Mouse (Mus musculus): Measurements from ENCODE around the gene Creb5. TPM values are rescaled to one million over a fixed set of nuclear protein-coding genes. Genes with fewer than 3 reads are reported as not detected.

Creb5 gene
- polyA plus RNA-seq, 1 experiment from 2014 or later, result 7.9 TPM

DNA sequence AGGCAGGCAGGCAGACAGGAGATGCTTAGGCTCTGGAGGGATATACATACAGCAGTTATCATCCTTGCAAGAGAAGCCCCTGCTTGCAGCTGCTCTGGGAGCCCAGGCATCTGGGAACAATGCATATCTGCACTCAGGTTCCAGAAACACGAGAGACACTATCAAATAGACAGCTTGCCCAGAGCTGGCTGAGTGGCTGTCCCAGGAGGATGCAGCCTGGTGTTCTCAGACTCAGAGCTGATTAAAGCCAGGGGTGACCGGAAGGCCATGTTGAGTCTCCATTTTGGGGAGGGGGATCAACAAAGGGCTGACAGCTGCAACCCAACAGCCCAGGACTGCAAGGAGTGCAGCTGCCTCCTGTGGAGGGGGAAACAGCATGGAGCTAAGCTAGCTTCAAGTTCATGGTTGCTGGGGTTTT lies 258.4 kb downstream of the Creb5 start:
- Histone ChIP-seq H3K9me3 (replicated peaks) (no peaks in the 10 kb centered on the region), H3K27ac (peak overlapping the region; percentile 56; the same call in 1 of the 2 replicates), H3K4me1 (peaks cover 22% of the 10 kb centered on the region), H3K36me3 (no peaks in the 10 kb centered on the region), H3K9ac (no peak overlapping the region), H3K4me3 (no peak overlapping the region), H3K27me3 (peaks cover 8% of the 10 kb centered on the region; the same call in 1 of the 2 replicates), H3K4me2 (replicated peaks) (no peak overlapping the region)
- peak; percentile 72 for ATAC-seq (ENCODE audit: low FRiP score)
- 11% methylated on average over 2 of the region's 2 CpGs for WGBS

DNA sequence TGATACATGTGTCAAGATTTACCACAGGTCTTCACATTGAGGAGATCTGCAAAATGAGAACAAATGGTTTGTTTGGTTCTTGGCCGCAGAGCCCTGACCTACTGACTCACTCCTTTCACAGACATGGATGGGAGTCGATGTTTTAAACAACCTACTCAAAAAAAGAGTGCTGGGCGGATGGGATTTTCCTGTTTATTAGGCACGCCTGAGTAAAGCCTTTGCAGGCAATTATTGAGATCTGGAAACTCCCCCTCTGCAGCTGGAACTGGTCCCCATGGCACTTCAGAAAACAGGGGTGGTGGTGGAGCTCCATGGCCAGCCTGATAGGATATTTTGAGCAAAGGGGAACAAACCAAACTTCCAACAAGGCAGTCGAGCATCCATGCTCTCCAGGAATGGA lies 258.9 kb downstream of the Creb5 start:
- H3K36me3 ChIP-seq, result no peaks in the 10 kb centered on the region
- no peak overlapping the region for H3K4me3 ChIP-seq
- H3K4me2 ChIP-seq (replicated peaks), result no peak overlapping the region
- ATAC-seq (ENCODE audit: low FRiP score), result no peak
- 0 out of 2 replicates have a peak overlapping the region, but pooled peaks have one; percentile 0 for H3K27ac ChIP-seq
- peaks cover 8% of the 10 kb centered on the region; the same call in 1 of the 2 replicates for H3K27me3 ChIP-seq
- H3K9ac ChIP-seq, result no peak overlapping the region
- peaks cover 22% of the 10 kb centered on the region for H3K4me1 ChIP-seq
- no peaks in the 10 kb centered on the region for H3K9me3 ChIP-seq (replicated peaks)
- WGBS, result 29% methylated on average over 5 of the region's 5 CpGs

DNA sequence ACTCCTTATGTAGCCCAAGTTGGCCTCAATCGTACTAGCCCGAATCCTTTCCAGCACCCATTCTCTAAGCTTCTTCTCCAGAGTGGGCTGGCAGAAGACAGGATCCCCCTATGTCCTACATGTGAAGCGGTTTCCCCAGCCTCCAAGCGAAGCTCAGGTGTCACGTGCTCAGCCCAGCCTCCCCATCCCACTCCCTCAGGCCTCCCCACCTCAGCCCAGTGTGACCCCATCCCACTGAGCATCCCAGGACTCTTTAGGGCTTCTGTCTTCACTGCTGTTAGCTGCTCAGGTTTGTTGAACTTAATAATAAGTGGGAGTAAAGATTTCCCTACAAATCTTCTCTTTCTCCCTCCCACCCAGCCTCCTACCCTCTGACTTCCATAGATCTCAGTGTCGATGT lies 261.2 kb downstream of the Creb5 start:
- WGBS, result 57% methylated on average over 6 of the region's 6 CpGs
- Histone ChIP-seq H3K9ac (no peak overlapping the region), H3K4me2 (replicated peaks) (no peak overlapping the region), H3K27me3 (peaks cover 12% of the 10 kb centered on the region; the same call in 1 of the 2 replicates), H3K36me3 (no peaks in the 10 kb centered on the region), H3K9me3 (replicated peaks) (no peaks in the 10 kb centered on the region), H3K4me1 (peaks cover 22% of the 10 kb centered on the region), H3K27ac (no peak overlapping the region), H3K4me3 (no peak overlapping the region)
- ATAC-seq (ENCODE audit: low FRiP score), result no peak

DNA sequence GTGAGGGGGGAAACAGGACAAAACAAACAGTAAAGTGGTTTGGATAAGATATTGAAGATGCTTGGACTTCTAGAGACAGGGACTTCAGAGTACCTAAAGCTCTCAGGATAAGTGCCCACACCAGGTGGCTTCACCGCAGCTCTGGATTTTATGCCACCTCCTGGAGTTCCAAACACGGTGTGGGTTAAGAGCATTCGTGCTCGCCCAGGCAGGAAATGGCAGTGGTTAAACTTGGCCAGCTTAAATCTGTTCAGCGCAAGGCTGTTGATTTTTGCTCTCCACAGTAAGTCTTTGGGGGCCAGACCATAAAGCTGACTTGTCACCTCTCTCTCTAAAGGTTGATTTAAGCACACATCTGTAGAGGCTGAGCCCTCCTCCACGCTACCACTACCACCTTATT lies 262.3 kb downstream of the Creb5 start:
- 66% methylated on average over 6 of the region's 6 CpGs for WGBS
- H3K36me3 ChIP-seq, result no peaks in the 10 kb centered on the region
- H3K4me2 ChIP-seq (replicated peaks), result no peak overlapping the region
- ATAC-seq (ENCODE audit: low FRiP score), result no peak
- no peak overlapping the region for H3K4me3 ChIP-seq
- peaks cover 22% of the 10 kb centered on the region for H3K4me1 ChIP-seq
- peaks cover 12% of the 10 kb centered on the region; the same call in 1 of the 2 replicates for H3K27me3 ChIP-seq
- H3K9me3 ChIP-seq (replicated peaks), result no peaks in the 10 kb centered on the region
- no peak overlapping the region for H3K9ac ChIP-seq
- H3K27ac ChIP-seq, result no peak overlapping the region

GRCm38 (mm10) chr6:53556050-53556449 lies 269.0 kb downstream of the Creb5 start:
- Histone ChIP-seq H3K4me3 (no peak overlapping the region), H3K4me1 (peaks cover 8% of the 10 kb centered on the region), H3K36me3 (no peaks in the 10 kb centered on the region), H3K9me3 (replicated peaks) (no peaks in the 10 kb centered on the region), H3K9ac (no peak overlapping the region), H3K27ac (no peak overlapping the region), H3K4me2 (replicated peaks) (no peak overlapping the region), H3K27me3 (0 out of 2 replicates have a peak, but pooled peaks cover 4% of the 10 kb centered on the region)
- no peak for ATAC-seq (ENCODE audit: low FRiP score)
- WGBS, result 50% methylated on average over 6 of the region's 6 CpGs

- no peaks in the 10 kb centered on the region for H3K36me3 ChIP-seq
- H3K27ac ChIP-seq, result no peak overlapping the region
- no peaks in the 10 kb centered on the region for H3K27me3 ChIP-seq
- peaks cover 13% of the 10 kb centered on the region for H3K4me1 ChIP-seq
- WGBS, result 64% methylated on average over 5 of the region's 5 CpGs
- no peak for ATAC-seq (ENCODE audit: low FRiP score)
- H3K4me3 ChIP-seq, result no peak overlapping the region
- no peak overlapping the region for H3K4me2 ChIP-seq (replicated peaks)
- no peaks in the 10 kb centered on the region for H3K9me3 ChIP-seq (replicated peaks)
- H3K9ac ChIP-seq, result no peak overlapping the region
Measured at GRCm38 (mm10) chr6:53560928-53561327, 273.9 kb downstream of the Creb5 start.

- ATAC-seq (ENCODE audit: low FRiP score), result no peak
- H3K27ac ChIP-seq, result no peak overlapping the region
- H3K4me1 ChIP-seq, result peaks cover 10% of the 10 kb centered on the region
- H3K27me3 ChIP-seq, result no peaks in the 10 kb centered on the region
- no peak overlapping the region for H3K9ac ChIP-seq
- H3K36me3 ChIP-seq, result no peaks in the 10 kb centered on the region
- no peak overlapping the region for H3K4me3 ChIP-seq
- no peak overlapping the region for H3K4me2 ChIP-seq (replicated peaks)
- 62% methylated on average over 7 of the region's 7 CpGs for WGBS
- H3K9me3 ChIP-seq (replicated peaks), result no peaks in the 10 kb centered on the region
Measured at GRCm38 (mm10) chr6:53562586-53562985, 275.5 kb downstream of the Creb5 start.

- Histone ChIP-seq H3K27me3 (no peaks in the 10 kb centered on the region), H3K4me3 (no peak overlapping the region), H3K36me3 (no peaks in the 10 kb centered on the region), H3K27ac (no peak overlapping the region), H3K9ac (no peak overlapping the region), H3K9me3 (replicated peaks) (no peaks in the 10 kb centered on the region), H3K4me2 (replicated peaks) (no peak overlapping the region), H3K4me1 (peaks cover 12% of the 10 kb centered on the region)
- ATAC-seq (ENCODE audit: low FRiP score), result no peak
- WGBS, result 68% methylated on average over 16 of the region's 16 CpGs
Measured at GRCm38 (mm10) chr6:53563546-53564185, 276.6 kb downstream of the Creb5 start.

GRCm38 (mm10) chr6:53569436-53569835 lies 282.4 kb downstream of the Creb5 start:
- no peak overlapping the region for H3K4me2 ChIP-seq (replicated peaks)

GRCm38 (mm10) chr6:53570906-53571305 lies 283.8 kb downstream of the Creb5 start:
- H3K27me3 ChIP-seq, result no peaks in the 10 kb centered on the region
- no peak overlapping the region for H3K27ac ChIP-seq
- H3K9me3 ChIP-seq (replicated peaks), result no peaks in the 10 kb centered on the region
- no peak for ATAC-seq (ENCODE audit: low FRiP score)
- 83% methylated on average over 4 of the region's 4 CpGs for WGBS
- no peak overlapping the region for H3K4me2 ChIP-seq (replicated peaks)
- H3K9ac ChIP-seq, result no peak overlapping the region
- peaks cover 21% of the 10 kb centered on the region for H3K4me1 ChIP-seq
- no peak overlapping the region for H3K4me3 ChIP-seq
- no peaks in the 10 kb centered on the region for H3K36me3 ChIP-seq

More at GRCm38 (mm10) chr6:53569436-53569835, 282.4 kb downstream of the Creb5 start:
- Histone ChIP-seq H3K9ac (no peak overlapping the region), H3K4me3 (no peak overlapping the region), H3K36me3 (no peaks in the 10 kb centered on the region), H3K9me3 (replicated peaks) (no peaks in the 10 kb centered on the region), H3K27me3 (no peaks in the 10 kb centered on the region), H3K27ac (no peak overlapping the region), H3K4me1 (peaks cover 21% of the 10 kb centered on the region)
- 44% methylated on average over 3 of the region's 3 CpGs for WGBS
- ATAC-seq (ENCODE audit: low FRiP score), result no peak

DNA sequence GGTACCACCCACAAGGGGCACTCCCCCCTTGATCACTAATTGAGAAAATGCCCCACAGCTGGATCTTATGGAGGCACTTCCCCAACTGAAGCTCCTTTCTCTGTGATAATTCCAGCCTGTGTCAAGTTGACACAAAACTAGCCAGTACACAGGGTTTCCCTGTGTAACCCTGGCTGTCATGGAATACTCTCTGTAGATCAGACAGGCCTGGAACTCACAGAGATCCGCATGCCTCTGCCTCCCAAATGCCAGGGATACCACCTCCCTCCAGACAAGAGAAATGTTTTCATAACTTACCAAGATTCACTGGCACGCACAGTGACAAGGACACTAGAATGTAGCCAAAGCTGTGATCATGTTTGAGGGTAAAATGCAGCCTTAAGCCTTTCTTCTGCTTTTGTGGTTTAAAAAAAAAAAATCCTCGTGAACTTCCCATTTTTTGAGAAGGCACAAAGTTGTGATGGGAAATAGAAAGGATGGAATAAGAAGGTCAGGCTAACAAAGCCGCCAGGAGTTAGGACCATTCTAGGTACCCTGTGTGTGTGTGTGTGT lies 284.6 kb downstream of the Creb5 start:
- Histone ChIP-seq H3K4me1 (peaks cover 21% of the 10 kb centered on the region), H3K9me3 (replicated peaks) (no peaks in the 10 kb centered on the region), H3K27me3 (no peaks in the 10 kb centered on the region), H3K9ac (no peak overlapping the region), H3K36me3 (no peaks in the 10 kb centered on the region), H3K4me3 (no peak overlapping the region), H3K4me2 (replicated peaks) (no peak overlapping the region), H3K27ac (no peak overlapping the region)
- 78% methylated on average over 4 of the region's 4 CpGs for WGBS
- ATAC-seq (ENCODE audit: low FRiP score), result no peak

- Histone ChIP-seq H3K27ac (no peak overlapping the region), H3K9ac (no peak overlapping the region), H3K4me2 (replicated peaks) (no peak overlapping the region), H3K4me1 (peaks cover 23% of the 10 kb centered on the region), H3K4me3 (no peak overlapping the region), H3K36me3 (no peaks in the 10 kb centered on the region), H3K27me3 (no peaks in the 10 kb centered on the region), H3K9me3 (replicated peaks) (no peaks in the 10 kb centered on the region)
- ATAC-seq (ENCODE audit: low FRiP score), result no peak
- 65% methylated on average over 4 of the region's 4 CpGs for WGBS
Measured at GRCm38 (mm10) chr6:53572456-53572855, 285.4 kb downstream of the Creb5 start.
